Mouse (Mus musculus) testis, adult 2 months (tissue): ENCODE measurements around the gene Tnks1bp1.

Source experiments
- CTCF ChIP-seq: fragments of 200-500 bp; IDR thresholded peaks from 2 replicates; pipeline ENCODE4 v1.5.1; 2012; ENCODE audit warnings: low read depth, mild to moderate bottlenecking, inconsistent platforms, low read length, moderate library complexity; ENCODE audit not compliant: control insufficient read depth, insufficient read depth, insufficient replicate concordance
- POLR2A ChIP-seq: fragments of 200-500 bp; IDR thresholded peaks from 2 replicates; pipeline ENCODE4 v1.6.1; 2012; ENCODE audit warnings: low read depth, mild to moderate bottlenecking, inconsistent platforms, low read length, moderate library complexity; ENCODE audit not compliant: control insufficient read depth

GRCm38 (mm10) chr2:85007729-85008128 is 40.1 kb upstream of the Tnks1bp1 start:
- no peak for TF ChIP-seq POLR2A
- TF ChIP-seq CTCF: no peak
